Mouse (Mus musculus): ENCODE measurements around the gene Tgtp1.
"Not testable (repeated sequence)": the region's sequence is repeated elsewhere in the genome, so short reads cannot be mapped to it uniquely, and the experiment has no call there.

Gene Tgtp1

DNA sequence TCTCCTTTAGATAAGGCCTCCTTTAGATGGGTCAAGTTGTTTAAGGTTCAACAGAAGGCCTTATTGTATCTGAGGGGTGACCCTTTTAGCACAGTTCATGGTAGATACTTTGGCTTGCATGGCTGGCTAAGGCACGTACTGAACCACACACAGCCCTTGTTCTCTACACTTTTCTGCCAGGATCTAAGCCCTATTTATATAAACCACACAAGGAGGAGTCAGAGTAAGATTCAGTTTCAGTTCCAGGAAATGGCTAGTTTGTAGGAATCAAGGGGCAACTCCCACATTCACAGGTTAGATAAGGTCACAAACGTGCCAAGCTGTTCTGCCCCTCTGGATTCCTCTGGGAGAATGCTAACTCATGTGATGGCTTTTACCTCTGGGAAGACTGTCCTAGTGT is at the start of gene Tgtp1:
Tgtp1 (minus strand) TSS at position 155 of the 400 bp plus-strand sequence.
- DNase-seq (ENCODE audit: low read depth, low spot score): peak; percentile 29
- not testable (repeated sequence) for H3K27me3 ChIP-seq (ENCODE audit: control insufficient read depth, insufficient read depth, low read length, poor library complexity, severe bottlenecking); H3K36me3 ChIP-seq (ENCODE audit: control insufficient read depth, insufficient read depth, low read length, poor library complexity, severe bottlenecking)

DNA sequence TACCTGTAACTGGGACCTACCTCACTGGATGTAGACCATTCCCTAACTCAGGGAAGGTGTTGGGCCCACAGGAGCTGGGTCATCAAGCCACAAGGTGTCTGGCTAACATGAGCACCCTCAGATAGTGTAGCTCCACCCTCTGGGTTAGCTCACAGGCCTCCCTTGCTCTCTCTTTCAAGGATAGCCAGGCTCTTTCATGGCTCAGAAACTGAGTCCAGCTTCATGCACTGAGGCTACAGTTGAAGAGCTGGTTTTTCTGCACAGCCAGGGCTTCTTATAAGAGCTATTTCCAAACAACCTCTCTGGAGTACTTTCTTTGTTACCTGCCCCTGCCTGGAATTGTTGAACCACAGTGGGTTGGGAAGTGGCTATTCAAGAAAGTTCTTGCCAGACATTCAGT is 18.1 kb upstream of the Tgtp1 start:
- DNase-seq (ENCODE audit: low read depth, low spot score); H3K36me3 ChIP-seq (ENCODE audit: control insufficient read depth, insufficient read depth, low read length, poor library complexity, severe bottlenecking); H3K27me3 ChIP-seq (ENCODE audit: control insufficient read depth, insufficient read depth, low read length, poor library complexity, severe bottlenecking): not testable (repeated sequence)

DNA sequence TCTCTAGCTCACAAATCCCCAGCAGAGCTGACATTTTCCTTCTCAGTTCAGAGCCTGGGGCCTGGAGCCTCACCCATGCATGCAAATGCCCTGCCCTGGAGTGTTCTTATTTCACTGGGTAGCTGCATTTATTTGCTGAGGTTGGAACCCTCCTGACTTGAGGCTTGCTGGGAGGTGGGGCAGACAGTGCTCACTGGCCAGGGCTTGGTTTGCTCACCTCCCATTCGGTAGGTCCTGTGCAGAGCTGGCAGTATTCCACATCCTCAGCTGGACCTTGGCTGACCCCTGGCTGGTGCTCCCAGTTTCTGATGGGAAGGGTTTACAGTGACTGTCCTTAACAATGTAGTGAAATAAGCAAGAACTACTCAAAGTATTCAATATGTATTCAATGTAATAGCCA is 12.8 kb upstream of the Tgtp1 start:
- not testable (repeated sequence) for H3K36me3 ChIP-seq (ENCODE audit: control insufficient read depth, insufficient read depth, low read length, poor library complexity, severe bottlenecking)

DNA sequence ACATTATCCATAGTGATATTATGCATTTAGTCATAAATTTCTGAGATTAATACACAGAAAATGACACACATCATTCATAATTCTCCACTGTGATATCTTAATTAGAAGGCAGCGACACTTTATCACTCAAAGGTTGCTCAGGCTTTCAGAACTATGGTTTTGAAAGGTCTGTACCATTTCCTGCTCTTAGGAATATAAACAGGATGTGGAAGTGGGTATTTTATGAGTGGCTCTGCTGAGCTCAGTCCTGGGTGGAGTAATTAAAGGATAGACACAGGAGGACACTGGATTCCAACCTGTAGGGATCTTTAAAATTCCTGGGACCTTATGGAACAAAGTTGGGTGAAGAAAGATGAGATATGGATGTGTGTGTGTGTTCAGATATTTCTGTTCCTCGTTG is 12.3 kb upstream of the Tgtp1 start:
- not testable (repeated sequence) for DNase-seq (ENCODE audit: low read depth, low spot score); H3K27me3 ChIP-seq (ENCODE audit: control insufficient read depth, insufficient read depth, low read length, poor library complexity, severe bottlenecking); H3K36me3 ChIP-seq (ENCODE audit: control insufficient read depth, insufficient read depth, low read length, poor library complexity, severe bottlenecking)

More for the DNA sequence above, 12.8 kb upstream of the Tgtp1 start:
- not testable (repeated sequence) for H3K27me3 ChIP-seq (ENCODE audit: control insufficient read depth, insufficient read depth, low read length, poor library complexity, severe bottlenecking); DNase-seq (ENCODE audit: low read depth, low spot score)

DNA sequence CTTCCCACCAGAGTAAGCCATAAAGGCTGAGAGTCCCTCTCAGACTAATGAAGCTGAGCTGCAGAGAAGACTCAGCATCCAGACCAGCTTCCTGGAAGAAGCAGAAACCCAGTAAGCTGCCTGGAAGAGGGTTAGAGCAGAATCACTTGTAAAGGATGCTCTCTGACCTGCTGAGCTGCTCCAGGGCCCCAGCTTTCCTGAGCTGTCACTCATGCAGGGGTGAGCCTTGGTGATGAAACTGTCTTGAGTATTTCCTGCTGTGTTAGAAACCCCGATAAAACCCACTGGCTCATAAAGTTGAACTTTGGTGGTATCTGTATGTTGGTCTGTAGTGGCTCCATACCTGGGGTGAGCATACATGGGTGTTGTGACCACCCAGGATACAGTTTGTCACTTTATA is 6.4 kb upstream of the Tgtp1 start:
- H3K36me3 ChIP-seq (ENCODE audit: control insufficient read depth, insufficient read depth, low read length, poor library complexity, severe bottlenecking); H3K27me3 ChIP-seq (ENCODE audit: control insufficient read depth, insufficient read depth, low read length, poor library complexity, severe bottlenecking); DNase-seq (ENCODE audit: low read depth, low spot score): not testable (repeated sequence)

DNA sequence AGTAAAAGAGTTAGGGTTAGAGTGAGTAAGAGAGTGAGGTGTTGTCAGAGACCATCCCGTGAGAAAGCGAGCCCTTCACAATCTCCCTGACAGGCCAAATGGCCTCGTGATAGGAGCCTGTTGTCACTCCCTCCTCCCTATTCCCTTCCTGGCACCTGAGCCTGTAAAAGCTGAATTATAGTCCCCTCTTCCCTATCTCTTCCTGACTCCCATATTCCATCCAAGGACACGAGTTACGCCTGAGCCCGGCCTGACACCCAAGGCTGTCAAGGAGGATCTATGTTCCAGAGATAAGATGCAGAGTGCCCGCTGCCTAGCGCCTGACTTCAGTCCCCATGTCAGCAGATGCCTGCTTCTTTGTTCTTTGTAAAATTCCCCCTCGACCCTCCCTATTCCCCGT is 676 bp downstream of the Tgtp1 start:
- not testable (repeated sequence) for H3K27me3 ChIP-seq (ENCODE audit: control insufficient read depth, insufficient read depth, low read length, poor library complexity, severe bottlenecking); H3K36me3 ChIP-seq (ENCODE audit: control insufficient read depth, insufficient read depth, low read length, poor library complexity, severe bottlenecking); DNase-seq (ENCODE audit: low read depth, low spot score)

DNA sequence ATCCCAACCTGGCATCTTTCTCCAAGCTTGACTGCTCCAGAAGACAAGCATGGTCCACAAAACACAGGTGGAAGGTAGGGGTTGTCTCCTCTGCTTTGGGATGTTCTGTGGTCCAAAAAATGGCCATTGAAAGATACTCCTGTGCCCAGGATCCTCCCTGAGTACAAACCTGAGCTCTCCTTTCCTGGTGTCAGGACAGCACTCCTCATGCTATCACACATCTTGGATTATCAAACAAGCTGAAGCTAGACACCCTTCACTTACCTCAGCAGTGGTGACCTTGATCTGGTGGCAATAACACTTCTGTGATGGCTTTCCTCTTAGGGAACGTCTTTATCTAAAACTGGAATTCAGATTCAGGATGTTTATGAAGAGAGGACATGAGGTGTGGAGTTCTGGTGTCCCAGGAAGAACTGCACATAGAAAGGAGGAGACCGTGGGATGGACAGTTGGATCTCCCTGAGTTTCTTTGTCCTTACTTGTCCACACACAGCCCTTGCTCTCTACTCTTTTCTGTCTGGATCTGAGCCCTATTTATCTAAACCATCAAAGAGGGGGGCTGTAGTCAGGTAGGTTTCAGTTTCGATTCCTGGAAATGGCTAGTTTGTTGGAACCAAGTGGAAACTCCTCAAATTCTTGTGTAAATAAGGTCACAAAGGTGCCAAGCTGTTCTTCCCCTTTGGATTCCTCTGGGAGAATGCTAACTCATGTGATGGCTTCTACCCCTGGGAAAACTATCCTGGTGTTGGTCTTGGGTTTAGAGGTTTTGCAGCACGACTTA is 2.0 kb downstream of the Tgtp1 start, which contains the start of gene Gm12185:
Gm12185 (minus strand) TSS at position 487 of the 781 bp plus-strand sequence.
- peak; percentile 31 for DNase-seq (ENCODE audit: low read depth, low spot score)
- H3K36me3 ChIP-seq (ENCODE audit: control insufficient read depth, insufficient read depth, low read length, poor library complexity, severe bottlenecking); H3K27me3 ChIP-seq (ENCODE audit: control insufficient read depth, insufficient read depth, low read length, poor library complexity, severe bottlenecking): not testable (repeated sequence)

DNA sequence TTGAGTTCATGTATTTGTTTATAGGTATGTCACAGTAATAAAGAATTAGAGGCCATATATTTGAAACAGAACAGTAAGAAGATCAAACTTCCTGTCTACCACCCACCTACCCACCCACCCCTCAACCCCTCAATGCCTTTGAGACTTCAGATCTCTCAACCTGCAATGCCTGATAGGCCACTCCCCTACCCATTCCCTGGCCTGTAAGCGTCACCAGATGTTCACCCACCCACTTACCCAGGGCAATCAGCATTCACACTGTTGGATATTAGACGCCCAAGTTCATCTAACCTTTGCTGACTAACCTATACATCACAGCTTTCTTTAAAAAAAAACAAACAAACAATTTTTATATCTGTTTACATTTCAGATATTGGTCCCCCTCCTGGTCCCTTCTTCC is 4.0 kb downstream of the Tgtp1 start:
- not testable (repeated sequence) for DNase-seq (ENCODE audit: low read depth, low spot score); H3K36me3 ChIP-seq (ENCODE audit: control insufficient read depth, insufficient read depth, low read length, poor library complexity, severe bottlenecking)

DNA sequence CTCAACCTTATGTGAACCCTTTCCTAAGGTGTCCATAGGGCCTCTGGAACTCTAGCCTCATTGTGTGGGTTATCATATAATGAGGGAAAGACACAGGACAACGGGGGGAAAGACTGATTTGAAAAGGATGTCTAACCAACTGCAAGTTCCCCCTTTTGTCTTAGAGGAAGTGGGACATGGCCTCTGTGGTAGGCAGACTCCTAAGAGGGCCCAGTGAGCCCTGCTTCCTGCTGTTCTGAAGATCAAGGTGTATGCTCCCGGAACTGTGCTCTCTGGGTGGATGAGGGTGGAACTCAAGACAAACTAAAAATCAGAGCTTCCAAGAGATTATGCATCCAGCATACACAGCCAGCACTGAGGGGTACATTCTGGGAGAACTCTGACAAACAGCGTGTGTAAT is 5.8 kb downstream of the Tgtp1 start:
- peak; percentile 30 for DNase-seq (ENCODE audit: low read depth, low spot score)
- H3K27me3 ChIP-seq (ENCODE audit: control insufficient read depth, insufficient read depth, low read length, poor library complexity, severe bottlenecking); H3K36me3 ChIP-seq (ENCODE audit: control insufficient read depth, insufficient read depth, low read length, poor library complexity, severe bottlenecking): not testable (repeated sequence)

More for the DNA sequence above, 4.0 kb downstream of the Tgtp1 start:
- H3K27me3 ChIP-seq (ENCODE audit: control insufficient read depth, insufficient read depth, low read length, poor library complexity, severe bottlenecking): not testable (repeated sequence)

DNA sequence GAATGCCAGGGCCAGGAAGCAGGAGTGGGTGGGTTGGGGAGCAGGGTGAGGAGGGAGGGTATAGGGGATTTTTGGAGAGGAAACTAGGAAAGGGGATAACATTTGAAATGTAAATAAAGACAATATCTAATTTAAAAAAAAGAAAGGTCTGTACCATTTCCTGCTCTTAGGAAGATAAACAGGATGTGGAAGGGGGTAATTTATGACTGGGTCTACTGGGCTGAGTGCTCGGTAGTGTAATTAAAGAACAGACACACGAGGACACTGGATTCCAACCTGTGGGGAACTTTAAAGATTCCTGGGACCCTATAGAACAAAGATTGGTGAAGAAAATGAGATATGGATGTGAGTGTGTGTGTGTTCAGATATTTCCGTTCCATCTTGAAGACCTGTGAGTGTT is 11.1 kb downstream of the Tgtp1 start:
- not testable (repeated sequence) for H3K36me3 ChIP-seq (ENCODE audit: control insufficient read depth, insufficient read depth, low read length, poor library complexity, severe bottlenecking); H3K27me3 ChIP-seq (ENCODE audit: control insufficient read depth, insufficient read depth, low read length, poor library complexity, severe bottlenecking); DNase-seq (ENCODE audit: low read depth, low spot score)

DNA sequence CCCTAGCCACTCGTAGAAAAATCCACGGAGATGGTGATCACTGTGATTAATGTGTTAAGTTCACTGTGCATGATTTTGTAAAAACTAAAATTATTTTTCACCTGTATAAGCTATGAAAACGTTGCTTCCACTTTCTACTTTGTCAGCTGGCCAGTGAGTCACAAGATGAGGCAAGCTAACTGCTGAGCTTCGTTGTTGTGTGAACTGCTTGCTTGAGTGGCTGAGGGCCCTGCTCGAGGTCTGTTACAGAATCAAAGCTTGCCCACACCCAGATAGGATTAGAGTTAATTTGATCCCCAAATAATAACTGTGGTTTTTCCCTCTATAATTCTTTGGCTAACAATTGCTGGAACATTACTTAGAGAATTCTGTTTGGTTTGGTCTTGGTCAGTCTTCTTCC is 13.9 kb downstream of the Tgtp1 start:
- H3K27me3 ChIP-seq (ENCODE audit: control insufficient read depth, insufficient read depth, low read length, poor library complexity, severe bottlenecking); DNase-seq (ENCODE audit: low read depth, low spot score); H3K36me3 ChIP-seq (ENCODE audit: control insufficient read depth, insufficient read depth, low read length, poor library complexity, severe bottlenecking): not testable (repeated sequence)

DNA sequence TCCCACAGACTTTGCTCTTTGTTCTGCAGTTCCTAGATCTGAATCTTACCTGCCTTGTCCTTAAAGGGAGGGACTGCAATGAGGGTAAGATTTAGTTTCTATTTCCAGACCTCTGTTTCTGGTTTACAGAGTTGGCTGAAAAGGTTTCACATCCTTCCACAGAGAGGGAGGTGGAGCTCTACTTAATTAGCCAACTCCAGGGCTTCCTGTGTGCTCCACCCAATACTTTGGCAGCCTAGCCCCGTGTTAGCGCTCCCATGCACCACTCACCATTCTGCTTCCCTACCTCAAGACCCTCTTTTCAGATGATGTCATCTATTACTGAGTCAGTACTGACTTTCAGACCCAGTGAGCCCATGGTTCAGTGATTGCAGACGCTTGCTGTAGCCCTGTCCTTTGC is 14.7 kb downstream of the Tgtp1 start, which contains the start of gene 9930111J21Rik1:
9930111J21Rik1 (minus strand) TSS at position 148 of the 400 bp plus-strand sequence.
- DNase-seq (ENCODE audit: low read depth, low spot score); H3K36me3 ChIP-seq (ENCODE audit: control insufficient read depth, insufficient read depth, low read length, poor library complexity, severe bottlenecking); H3K27me3 ChIP-seq (ENCODE audit: control insufficient read depth, insufficient read depth, low read length, poor library complexity, severe bottlenecking): not testable (repeated sequence)

DNA sequence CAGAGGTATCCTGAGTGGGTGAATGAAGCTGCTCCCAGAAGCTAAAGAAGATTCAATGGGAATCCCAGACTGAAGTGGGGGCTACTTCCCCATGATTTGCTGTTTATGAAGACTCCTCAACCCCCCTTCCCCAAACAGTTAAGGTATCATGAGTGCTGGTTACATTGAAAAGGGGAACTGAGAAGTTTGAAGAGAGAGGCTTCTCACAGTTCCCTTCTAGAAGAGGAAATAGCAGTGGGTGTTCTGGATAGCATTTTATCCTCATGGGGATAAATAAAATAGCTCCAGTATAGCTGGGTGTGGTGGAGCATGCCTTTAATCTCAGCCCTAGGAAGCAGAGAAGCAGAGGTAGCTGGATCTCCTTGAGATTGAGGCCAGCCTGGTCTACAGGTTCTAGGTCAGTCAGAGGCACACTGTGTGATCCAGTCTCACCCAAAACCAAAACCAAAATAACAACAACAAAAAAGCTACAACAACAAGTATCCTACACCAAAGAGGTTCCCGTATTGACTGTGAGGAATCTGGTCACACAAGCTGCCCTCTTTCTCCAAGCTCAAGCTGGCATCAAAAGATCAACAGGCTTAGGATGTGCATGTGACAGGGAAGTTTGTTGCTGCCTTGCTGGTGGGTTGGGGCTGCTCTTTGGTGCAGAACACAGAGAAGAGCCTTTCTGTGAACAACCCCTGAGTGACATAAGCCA is 15.6 kb downstream of the Tgtp1 start, which contains the start of gene Olfr56:
Olfr56 (plus strand) TSS at position 650 of the 700 bp plus-strand sequence.
- not testable (repeated sequence) for DNase-seq (ENCODE audit: low read depth, low spot score); H3K36me3 ChIP-seq (ENCODE audit: control insufficient read depth, insufficient read depth, low read length, poor library complexity, severe bottlenecking); H3K27me3 ChIP-seq (ENCODE audit: control insufficient read depth, insufficient read depth, low read length, poor library complexity, severe bottlenecking)

DNA sequence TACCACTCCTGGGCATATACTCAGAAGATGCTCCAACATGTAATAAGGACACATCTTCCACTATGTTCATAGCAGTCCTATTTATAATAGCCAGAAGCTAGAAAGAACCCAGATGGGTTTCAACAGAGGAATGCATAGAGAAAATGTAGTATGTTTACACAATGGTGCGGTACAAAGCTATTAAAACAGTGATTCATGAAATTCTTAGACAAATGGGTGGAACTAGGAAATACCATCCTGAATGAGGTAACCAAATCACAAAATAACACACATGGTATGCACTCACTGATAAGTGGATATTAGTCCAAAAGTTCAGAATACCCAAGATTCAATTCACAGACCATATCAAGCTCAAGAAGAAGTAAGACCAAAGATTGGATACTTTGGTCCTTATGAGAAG is 19.3 kb downstream of the Tgtp1 start:
- H3K27me3 ChIP-seq (ENCODE audit: control insufficient read depth, insufficient read depth, low read length, poor library complexity, severe bottlenecking); H3K36me3 ChIP-seq (ENCODE audit: control insufficient read depth, insufficient read depth, low read length, poor library complexity, severe bottlenecking); DNase-seq (ENCODE audit: low read depth, low spot score): not testable (repeated sequence)

DNA sequence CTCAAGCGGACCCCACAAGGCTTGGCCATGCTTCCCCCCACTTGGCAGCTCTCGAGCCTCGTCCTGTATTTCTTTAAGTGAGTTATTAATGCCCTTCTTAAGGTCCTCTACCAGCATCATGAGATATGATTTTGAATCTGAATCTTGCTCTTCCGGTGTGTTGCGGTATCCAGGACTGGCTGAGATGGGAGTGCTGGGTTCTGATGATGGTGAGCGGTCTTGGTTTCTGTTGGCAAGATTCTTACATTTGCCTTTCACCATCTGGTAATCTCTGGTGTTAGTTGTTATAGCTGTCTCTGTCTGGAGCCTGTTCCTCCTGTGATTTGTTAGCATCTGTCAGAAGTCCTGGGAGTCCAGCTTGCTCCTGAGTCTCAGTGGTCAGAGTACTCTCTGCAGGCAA is 47.9 kb downstream of the Tgtp1 start, which contains the start of gene Psme2b:
Psme2b (minus strand) TSS at position 101 of the 400 bp plus-strand sequence.
- DNase-seq (ENCODE audit: low read depth, low spot score); H3K36me3 ChIP-seq (ENCODE audit: control insufficient read depth, insufficient read depth, low read length, poor library complexity, severe bottlenecking); H3K27me3 ChIP-seq (ENCODE audit: control insufficient read depth, insufficient read depth, low read length, poor library complexity, severe bottlenecking): not testable (repeated sequence)
